14 mouse cellular contexts compared by ENCODE assay signal in the genomic region with DNA sequence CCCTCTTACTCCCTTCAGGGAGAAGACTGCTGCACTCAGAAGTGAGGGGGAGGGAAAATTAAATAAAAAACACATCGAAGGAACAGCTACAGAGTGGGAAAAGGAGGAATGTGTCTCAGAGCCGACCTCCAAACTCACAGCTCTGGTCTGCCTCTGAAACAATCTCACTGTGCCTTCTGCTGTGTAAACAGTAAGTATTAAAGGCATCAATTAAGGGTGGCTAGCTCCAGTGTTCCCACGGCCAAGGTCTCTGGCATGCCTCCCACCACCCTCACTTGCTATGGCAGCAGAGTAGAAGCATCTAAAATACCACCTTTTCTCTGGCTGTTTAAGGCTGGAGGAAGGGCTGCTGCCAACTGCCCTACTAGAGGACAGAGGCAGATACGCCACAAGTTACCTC.
DNase-seq lines count a peak whose midpoint lies in the region; ATAC-seq lines count a peak whose summit lies in the region.
"Had no signal": no experiment of that assay in that cellular context is flagged by ENCODE, and none has a peak within 500 bp of the region (broad histone marks: within the 10 kb centered on the region; RNA-seq: fewer than 3 reads in every experiment).

No protein-coding gene starts in this region.

- H3K4me2 ChIP-seq in forebrain, embryonic 14.5 days (ENCODE audit: low read length), result no peak overlapping the region
- H3K4me2 ChIP-seq: embryonic facial prominence, embryonic 13.5 days; heart, embryonic 12.5 days; limb, embryonic 13.5 days; lung, embryonic 14.5 days had no signal

- intact Hi-C loops in left cerebral cortex, postnatal 36 days (cut with DNase I), result no loop called here

- no peaks in the 10 kb centered on the region for H3K27me3 ChIP-seq in forebrain, embryonic 14.5 days (replicated peaks; ENCODE audit: control insufficient read depth, insufficient read depth, low read length)
- H3K27me3 ChIP-seq in forebrain, embryonic 10.5 days (ENCODE audit: poor library complexity, severe bottlenecking), result no peaks in the 10 kb centered on the region
- H3K27me3 ChIP-seq: embryonic facial prominence, embryonic 13.5 days; heart, embryonic 12.5 days; limb, embryonic 13.5 days had no signal

- ATAC-seq in forebrain, embryonic 14.5 days, result peak; percentile 60; the same call in 1 of the 2 replicates

- H3K9ac ChIP-seq in forebrain, embryonic 14.5 days (ENCODE audit: low read length), result no peak overlapping the region
- H3K9ac ChIP-seq: embryonic facial prominence, embryonic 13.5 days; heart, embryonic 12.5 days; limb, embryonic 13.5 days; lung, embryonic 14.5 days had no signal

- peak; percentile 67 for DNase-seq in forebrain, embryonic 14.5 days (ENCODE audit: low spot score)
- no peak for DNase-seq in forebrain, embryonic 10.5 days (ENCODE audit: extremely low spot score, low spot score)
- DNase-seq in ovary, postnatal 36 days (ENCODE audit: low spot score), result peak; percentile 31
- DNase-seq in ovary, postnatal 10 days (ENCODE audit: low spot score), result no peak
- DNase-seq in left cerebral cortex, postnatal 36 days (ENCODE audit: low spot score in 2 of 2), result peak; percentile 12 to 23
- no peak for DNase-seq in heart, adult 18-20 months
- no peak for DNase-seq in kidney, adult 8-10 months
- no peak for DNase-seq in testis, postnatal 14 days (ENCODE audit: low spot score)
- DNase-seq: kidney, postnatal 10 days; lung, embryonic 14.5 days; thymus, adult 2 months had no signal

- no peaks in the 10 kb centered on the region for H3K36me3 ChIP-seq in forebrain, embryonic 14.5 days (ENCODE audit: control insufficient read depth, insufficient read depth, low read length)
- H3K36me3 ChIP-seq in forebrain, embryonic 10.5 days (replicated peaks), result 0 out of 2 replicates have a peak, but pooled peaks cover 3% of the 10 kb centered on the region
- H3K36me3 ChIP-seq: embryonic facial prominence, embryonic 13.5 days; heart, embryonic 12.5 days had no signal

- no peak overlapping the region for H3K4me3 ChIP-seq in forebrain, embryonic 14.5 days (ENCODE audit: low read depth, low read length)
- H3K4me3 ChIP-seq in forebrain, embryonic 10.5 days, result no peak overlapping the region
- H3K4me3 ChIP-seq: embryonic facial prominence, embryonic 13.5 days; heart, embryonic 12.5 days; limb, embryonic 13.5 days had no signal

- 41% methylated on average over 4 of the region's 4 CpGs for WGBS in forebrain, embryonic 14.5 days
- WGBS in forebrain, embryonic 10.5 days, result 76% methylated on average over 4 of the region's 4 CpGs

- H3K4me1 ChIP-seq in forebrain, embryonic 14.5 days (ENCODE audit: control insufficient read depth, insufficient read depth, low read length), result 0 out of 2 replicates have a peak, but pooled peaks cover 7% of the 10 kb centered on the region
- H3K4me1 ChIP-seq in forebrain, embryonic 10.5 days, result peaks cover 9% of the 10 kb centered on the region

- no peak overlapping the region for H3K27ac ChIP-seq in forebrain, embryonic 14.5 days (ENCODE audit: low read depth, low read length)
- no peak overlapping the region for H3K27ac ChIP-seq in forebrain, embryonic 10.5 days
- H3K27ac ChIP-seq: embryonic facial prominence, embryonic 13.5 days; limb, embryonic 13.5 days had no signal

- H3K9me3 ChIP-seq in forebrain, embryonic 14.5 days (replicated peaks; ENCODE audit: control insufficient read depth, low read length), result no peaks in the 10 kb centered on the region
- no peaks in the 10 kb centered on the region for H3K9me3 ChIP-seq in forebrain, embryonic 10.5 days
- H3K9me3 ChIP-seq: embryonic facial prominence, embryonic 13.5 days; heart, embryonic 12.5 days; limb, embryonic 13.5 days had no signal

Comparison
In these comparisons a context has a peak if more than half of its experiments do, and no peak if none do; other contexts are left out.
1. DNase-seq: peak in forebrain, embryonic 14.5 days (single experiment), ovary, postnatal 36 days (single experiment) and left cerebral cortex, postnatal 36 days (2 of 2); none in forebrain, embryonic 10.5 days (single experiment), ovary, postnatal 10 days (single experiment), heart, adult 18-20 months (0 of 2), kidney, adult 8-10 months (0 of 2) and testis, postnatal 14 days (single experiment).